Mouse (Mus musculus): ENCODE measurements at regions not wholly inside any gene's neighbourhood (a gene's known extent, or its start where the extent isn't known, plus 50 kb on each side); places are given as distances from the start of the nearest gene placed in this dataset.

DNA sequence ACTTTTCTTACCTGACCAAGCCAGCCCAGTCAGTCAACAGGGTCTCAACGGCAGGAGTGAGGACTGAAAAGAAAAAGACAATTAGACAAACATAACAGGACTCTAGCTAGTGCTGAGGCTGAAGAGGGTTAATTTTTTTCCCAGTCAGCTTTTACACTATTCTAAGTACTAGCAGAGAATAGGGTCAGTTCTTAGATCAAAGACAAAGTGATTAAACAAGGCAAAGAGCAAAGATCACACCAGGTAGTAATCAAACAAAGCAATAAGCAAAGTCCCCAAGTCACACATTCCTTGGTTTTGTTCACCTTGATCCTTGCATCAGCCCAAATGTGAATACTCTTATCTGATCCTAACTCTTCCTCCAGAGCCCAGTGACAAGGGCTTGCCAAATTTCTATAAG, 267.8 kb upstream of the Tsc22d2 start:
- no peak for DNase-seq

DNA sequence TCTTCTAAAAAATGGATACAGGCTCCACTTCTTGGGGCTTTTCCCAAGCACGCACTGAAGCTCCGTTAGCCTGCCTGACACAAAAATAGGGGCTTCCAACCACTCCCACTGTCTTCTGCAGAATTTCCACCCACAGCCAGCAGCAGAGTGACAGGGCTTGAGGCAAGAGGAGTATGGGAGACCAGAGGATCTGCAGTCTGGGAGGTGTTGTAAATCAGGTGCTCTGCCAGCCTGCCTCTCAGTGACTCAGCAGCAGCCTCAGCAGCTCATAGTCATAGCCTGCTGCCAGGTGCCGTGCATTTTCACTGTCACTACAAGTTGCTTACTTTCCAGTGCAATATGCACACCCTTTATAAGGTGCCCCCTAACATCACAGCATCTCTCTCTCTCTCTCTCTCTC, 261.4 kb upstream of the Tsc22d2 start:
- no peak for DNase-seq

DNA sequence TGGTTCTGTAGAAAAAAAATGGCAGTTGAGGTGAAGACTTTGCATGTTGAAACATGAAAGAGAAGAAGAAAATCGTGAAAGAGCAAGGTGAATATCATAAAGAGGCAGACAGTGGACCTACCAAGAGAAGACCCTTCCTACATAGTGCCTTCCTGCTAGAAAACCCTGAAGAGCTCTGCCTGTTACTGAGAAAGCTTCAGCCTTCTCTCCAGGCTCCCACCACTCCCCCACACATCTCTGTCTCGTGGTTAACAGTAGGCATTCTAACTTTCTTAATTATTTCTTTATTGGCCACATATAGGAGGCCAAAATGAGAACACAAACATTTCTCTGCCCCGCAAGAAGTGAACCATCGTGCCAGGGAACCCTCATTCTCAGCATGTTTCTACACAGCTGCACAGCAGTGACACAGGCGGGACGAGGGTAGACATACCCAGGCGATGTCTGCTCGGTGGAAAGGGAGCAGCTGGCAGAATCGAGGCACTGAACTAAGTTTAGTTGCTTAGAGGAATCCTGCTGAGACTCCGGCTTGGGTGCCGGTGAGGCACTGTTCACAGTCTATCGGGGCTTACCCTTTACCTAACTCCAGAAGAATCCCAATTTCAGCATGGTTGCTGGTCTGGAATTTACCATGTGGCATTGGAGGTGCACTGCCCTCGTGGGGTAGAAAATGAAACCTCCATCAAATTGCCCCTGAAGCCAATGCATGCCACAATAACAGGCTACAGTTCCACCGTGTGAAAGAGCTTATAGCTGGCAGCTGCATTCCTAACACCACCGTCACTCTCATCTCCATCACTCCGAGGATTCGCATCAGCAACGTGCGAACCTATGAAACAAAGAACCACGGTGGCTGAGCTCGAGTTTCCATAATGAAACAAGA, 260.4 kb upstream of the Tsc22d2 start:
- no peak for DNase-seq

DNA sequence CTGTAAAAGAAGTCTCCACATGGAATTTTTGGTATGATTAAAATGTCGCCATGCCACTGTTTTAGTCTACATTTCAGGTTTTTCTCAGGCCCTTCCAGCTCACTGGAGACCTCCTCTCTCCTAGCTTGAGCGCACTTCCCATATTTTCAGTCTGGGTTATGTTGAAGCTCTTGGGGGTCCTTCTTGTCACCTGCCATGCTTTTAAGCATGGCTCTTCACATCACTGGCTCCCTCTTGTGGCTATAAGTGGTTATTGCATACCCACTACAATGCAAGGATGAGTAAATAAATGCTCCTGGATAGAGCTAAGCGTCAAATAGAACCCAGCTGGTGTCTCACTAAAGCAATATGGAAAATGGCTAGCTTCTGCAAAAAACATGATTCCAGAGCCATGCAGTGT, 255.1 kb upstream of the Tsc22d2 start:
- DNase-seq, result peak; percentile 42

DNA sequence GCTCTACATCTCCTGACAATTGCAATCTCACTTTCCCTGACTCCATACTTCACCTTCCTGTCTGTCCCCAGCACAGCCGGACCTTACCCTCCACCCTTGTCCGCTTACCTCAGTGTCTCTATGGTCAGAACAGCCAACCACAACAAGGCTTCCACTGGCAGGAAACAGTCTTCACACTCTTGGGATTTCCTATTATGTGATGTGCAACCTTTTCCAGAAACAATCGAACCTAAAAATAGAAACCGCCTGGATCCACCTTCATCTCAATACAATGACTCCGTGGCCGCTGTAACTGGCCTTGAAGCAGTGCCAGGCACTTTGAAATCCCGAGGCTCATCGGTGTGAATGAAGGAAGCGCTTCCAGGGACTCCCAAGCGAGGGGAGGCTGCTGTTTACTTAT, 252.3 kb upstream of the Tsc22d2 start:
- DNase-seq, result peak; percentile 75

DNA sequence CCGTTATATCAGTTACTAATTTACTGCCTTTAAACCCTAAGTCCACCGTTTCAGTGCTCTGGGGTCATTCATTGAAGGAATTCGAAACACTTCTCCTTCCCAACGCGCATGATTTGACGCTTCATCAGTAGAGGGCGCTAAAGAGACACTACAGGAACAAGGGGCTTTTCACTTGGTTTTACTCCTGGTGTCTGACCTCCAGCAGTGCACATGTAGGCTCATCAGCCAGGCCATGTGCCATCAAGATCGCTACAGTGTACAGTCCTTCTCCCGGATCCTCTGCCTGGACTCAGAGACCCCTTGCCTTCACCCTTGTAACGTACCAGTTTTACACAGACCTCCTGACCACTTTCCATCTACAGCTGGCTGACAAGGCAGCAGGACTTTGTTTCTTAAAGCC, 250.7 kb upstream of the Tsc22d2 start:
- DNase-seq, result peak; percentile 88

DNA sequence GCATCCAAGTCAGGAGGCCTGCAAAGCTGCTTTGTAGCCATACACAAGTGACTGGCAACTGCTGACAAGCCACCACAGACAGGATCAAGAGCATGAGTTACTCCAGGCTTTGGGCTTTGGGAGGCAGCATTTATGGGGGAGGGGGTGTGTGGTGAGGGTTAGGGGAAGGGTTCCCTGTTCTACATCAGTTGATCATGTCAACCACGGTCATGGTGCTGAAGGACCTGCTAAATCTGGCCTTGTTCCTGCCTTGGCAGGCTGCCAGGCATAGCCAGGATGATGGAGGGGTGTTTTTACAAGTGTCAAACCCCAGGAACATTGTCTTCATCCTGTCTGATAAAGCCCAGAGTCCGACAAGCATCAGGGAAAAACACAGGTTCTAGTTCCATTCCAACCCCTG, 247.9 kb upstream of the Tsc22d2 start:
- peak; percentile 72 for DNase-seq

DNA sequence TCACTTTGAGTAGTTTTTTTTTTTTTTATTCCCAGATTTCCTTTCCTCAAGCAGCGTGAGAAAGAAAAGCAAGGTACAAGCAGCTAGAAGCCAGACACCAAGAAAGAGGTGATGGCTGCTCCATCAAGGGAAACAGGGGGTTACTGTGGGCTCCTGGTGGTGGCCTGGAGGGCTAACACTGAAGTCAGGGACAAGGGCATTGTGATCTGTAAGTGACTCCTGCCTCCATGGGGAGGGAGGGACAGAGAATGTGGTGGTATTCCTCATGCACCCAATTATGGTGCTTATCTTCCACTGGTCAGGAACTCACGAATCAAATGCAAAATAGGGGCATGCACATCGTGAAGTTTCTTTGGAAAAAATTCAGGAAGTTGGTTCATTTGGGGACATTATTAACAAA, 247.4 kb upstream of the Tsc22d2 start:
- no peak for DNase-seq

DNA sequence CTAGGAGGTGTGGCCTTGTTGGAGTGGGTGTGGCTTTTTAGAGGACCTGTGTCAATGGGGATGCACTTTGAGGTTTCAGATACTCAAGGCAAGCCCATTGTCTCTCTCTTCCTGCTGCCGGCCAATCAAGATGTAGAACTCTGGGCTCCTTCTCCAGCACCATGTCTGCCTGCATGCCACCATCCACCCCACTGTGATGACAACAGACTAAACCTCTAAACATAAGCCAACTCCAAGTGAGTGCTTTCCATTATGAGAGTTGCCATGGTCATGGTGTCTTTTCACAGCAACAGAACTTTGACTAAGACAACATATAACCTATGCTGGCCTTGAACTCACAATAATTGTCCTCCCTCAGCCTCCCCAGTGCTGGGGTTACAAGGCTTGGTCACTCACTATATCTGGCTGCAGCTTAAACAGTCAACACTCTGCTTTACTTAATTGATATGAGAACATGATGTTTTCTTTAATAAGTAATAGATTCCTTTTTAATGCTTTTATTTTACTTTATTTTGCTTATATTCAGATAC, 246.7 kb upstream of the Tsc22d2 start:
- no peak for DNase-seq

DNA sequence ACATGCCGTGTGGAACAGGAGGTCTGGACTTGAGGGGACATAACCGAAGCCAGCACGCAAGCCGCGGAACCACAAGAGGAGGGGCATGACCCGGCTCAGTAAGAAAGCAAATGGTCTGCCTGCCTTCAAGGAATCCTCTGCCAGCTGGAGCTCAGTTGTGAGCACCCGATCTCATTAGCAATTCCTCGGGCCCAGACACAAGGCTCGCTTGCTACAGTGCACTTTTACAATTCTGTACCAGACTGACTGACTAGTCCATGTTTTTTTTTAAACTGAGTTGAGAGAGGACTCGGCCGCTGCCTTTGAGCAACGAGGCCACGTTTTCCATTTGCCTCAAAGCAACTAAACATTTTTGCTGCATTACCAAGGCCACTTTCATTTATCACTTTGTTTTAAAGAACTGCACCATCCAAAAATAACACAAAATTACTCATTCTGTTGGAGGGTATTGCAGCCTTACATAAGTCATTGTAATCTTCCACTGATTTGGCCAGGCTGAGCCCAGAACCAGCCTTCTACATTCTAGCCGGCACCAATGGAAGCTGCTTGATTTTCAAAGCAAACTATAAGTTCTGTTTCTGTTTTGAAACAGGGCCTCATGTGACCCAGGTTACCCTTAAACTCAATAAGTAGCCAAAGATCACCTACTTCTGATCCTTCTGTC, 245.9 kb upstream of the Tsc22d2 start:
- DNase-seq, result peak; percentile 53

DNA sequence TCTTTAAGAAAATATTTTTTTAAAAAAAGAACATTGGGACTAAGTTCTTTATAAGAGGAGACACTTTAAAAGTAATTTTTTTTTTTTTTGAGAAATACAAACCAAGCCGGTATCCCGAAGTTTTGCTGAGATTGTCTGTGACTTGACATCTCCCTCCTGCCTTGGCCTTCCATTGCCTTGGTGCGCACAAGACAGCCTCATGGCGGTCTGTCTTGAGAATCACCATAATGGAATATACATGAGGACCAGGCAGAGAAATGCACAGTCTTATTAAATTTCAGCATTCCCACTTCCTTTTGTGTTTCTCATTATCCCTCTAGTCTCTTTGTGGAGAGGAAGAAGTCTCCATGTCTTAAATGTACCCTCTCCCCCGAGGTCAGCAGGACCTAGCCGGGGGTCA, 244.7 kb upstream of the Tsc22d2 start:
- DNase-seq, result no peak

DNA sequence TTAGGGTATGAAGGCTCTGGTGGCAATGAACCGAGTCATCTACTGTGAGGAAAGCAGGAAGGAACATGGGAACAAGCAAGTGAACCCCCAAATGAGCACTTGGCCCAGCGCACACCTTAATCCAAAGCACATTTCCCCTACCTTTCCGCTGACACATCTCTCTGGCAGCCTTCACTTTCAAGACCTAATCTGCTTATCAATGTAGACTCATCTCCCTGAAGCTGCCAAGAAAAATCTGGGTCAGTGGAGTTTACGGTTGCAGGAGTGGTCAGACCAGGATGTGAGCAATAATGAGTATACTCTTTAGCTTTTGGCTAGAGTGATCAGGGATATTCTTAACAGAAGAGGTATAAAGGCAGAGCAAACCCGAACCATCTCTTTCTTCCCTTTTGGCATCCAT, 242.4 kb upstream of the Tsc22d2 start:
- peak; percentile 41 for DNase-seq

DNA sequence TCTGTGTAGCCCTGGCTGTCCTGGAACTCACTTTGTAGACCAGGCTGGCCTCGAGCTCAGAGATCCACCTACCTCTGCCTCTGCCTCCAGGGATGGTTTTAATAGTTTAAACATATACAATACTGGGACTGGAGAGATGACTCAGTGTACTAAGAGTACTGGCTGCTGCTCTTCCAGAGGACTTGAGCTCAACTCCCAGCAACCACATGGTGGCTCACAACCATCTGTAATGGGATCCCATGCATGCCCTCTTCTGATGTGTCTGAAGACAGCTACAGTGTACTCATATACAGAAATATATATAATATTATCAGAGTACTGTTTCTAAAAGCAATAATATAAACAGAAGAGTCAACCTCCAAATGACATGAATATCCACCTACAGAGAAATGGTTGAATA, 240.7 kb upstream of the Tsc22d2 start:
- DNase-seq, result no peak

DNA sequence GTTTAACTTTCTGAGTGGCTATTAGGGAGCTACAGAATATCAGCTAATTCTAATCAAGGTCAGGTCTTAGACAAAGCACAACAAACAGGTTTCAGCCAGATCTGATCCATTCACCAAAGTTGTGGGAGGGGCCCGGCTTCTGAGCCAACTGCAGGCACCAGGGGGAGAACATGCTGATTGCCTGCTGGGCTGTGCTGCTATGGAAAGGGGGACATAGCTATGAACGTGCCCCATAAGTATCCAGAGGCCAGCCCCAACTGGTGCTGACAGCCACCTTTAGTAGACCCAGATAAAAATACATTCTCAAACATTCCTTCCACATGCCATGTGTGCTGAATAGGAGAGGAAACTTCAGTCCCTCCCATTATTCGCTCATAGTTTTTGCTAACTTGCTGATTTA, 232.8 kb upstream of the Tsc22d2 start:
- DNase-seq, result no peak

DNA sequence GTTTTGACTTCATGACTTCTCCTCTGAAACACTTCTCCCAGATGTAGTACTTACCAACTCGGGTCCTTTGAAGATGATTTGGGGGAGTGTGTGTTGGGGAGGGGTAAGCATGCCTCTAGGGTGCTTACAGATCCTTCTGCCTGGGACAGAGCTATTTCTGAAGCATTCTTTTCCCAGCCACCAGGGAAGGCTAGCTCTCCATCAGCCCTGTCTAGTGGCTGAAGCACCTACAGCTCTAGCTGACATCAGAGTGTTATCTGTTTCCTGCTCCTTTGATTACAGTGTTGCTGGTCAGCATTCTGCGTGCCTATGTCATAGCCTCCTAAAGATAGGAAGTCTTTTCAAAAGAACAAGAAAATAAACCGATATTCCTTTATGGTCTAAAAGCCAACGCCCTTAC, 232.2 kb upstream of the Tsc22d2 start:
- DNase-seq, result no peak

DNA sequence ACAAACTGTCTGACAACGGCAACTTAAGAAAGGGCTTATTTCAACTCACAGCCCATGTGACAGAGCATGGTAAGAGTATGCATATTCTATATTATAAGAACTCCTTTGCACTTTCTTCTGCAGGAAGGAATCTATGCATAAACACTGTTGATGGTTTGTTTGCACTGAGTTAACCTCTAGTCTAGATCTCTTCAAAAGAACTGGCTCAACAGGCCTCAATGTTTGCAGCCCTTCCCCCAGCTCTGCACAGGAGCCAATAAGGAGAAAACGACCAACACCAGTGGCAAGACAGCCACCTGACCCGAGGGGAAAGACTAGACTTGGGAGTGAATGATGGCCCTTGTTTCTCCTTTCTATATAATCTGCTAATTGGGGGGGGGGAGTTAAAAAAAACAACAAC, 231.2 kb upstream of the Tsc22d2 start:
- no peak for DNase-seq

DNA sequence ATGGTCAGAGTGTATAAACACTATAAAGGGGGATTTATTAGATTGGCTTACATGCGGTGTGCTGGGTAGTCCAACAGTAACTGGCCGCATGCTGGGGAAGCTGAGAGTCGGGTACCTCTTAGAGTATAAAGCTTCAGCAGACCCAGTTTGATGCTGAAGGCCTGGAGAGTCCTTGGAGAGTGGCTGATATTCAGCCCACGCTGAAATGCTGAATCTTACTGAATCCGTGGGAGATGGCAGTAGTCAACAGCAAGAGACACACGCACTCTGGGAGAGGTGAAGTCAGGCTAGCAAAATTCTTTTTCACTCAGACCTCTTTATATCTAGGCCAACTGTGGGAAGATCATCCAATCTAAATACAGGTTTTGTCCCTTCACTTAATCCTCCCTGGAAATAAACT, 214.1 kb upstream of the Tsc22d2 start:
- DNase-seq, result no peak

DNA sequence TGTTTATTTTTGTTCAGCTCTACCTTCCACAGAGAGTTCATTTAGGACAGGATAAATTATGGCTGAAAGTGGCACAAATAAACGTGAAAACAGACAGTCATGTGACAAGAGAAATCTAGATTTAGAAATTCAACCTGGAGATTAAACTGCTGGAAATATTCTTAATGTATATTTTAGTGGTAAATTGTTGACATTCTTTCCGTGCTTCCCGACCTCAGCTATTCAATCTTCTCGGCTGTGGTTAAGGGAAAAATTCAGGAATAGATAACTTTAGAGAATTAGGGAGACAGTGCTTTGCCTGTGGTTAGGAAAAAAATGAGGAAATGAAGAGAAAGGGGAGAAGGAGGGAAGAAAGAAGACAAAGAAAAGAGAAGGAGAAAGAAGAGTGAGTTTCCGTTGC, 211.7 kb upstream of the Tsc22d2 start:
- DNase-seq, result no peak

DNA sequence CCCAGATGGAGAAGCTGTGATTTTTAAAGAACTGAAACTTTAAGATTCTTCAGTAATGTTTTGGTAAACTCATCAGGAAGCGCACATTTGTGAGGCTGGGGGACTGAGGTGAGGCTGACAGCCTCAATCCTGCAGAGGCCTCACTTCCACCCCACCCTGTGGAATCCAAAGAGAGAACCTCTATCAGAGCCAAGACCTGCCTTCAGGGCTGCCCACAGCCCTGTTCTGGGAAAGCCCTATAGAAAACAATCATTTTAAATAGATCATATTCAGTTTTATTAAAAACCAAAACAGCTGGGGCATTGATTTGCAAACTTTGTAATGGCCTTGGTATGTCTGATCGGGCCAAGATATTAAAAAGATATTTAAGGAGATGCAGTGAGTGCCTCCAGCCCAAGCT, 210.7 kb upstream of the Tsc22d2 start:
- DNase-seq, result no peak

DNA sequence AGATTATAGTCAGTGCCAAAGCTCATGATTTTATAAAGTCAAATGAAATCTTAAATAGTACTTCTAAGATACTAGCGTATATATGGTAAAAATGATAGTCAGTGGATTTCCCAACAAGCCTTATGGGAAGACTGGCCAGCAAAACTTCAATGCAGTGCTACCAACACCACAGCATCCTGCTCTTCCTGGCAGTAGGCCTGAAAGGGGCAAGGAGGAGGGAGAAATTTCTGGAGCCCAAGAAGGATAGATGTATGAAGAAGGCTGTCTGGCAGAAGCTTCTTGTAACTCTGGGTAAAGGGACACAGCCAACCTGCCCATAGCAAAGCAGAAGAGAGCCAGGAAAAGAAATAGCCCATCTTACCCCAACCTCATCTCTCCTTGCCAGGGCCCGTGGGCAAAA, 209.0 kb upstream of the Tsc22d2 start:
- DNase-seq, result no peak

DNA sequence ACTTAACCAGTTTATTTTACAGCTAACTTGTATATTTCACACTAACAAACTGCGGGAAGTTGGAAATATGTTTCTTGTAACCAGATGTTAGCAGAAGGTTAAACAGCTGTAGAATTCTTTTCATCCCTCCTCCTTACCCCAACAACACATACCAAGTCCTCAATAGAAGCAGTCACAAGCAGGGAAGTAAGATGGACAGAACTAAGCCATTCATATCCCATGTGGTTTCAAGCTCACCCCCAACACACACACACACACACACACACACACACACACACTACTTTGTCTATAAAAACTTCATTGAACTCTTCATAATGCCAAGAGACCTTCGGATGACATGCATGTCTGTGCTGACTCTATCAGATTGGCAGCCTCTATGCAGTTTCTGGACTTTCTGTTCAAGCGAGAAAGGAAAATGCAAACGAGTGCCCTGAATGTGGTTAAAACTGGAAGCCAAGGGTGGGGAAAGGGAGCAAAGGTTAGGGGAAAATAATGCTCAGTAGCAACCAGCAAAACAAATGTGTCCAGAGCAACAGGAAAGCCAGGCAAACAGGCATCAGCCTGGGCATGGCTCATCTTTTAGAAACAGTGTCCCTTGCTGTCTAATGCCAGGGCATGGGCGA, 207.6 kb upstream of the Tsc22d2 start:
- DNase-seq, result peak; percentile 11

DNA sequence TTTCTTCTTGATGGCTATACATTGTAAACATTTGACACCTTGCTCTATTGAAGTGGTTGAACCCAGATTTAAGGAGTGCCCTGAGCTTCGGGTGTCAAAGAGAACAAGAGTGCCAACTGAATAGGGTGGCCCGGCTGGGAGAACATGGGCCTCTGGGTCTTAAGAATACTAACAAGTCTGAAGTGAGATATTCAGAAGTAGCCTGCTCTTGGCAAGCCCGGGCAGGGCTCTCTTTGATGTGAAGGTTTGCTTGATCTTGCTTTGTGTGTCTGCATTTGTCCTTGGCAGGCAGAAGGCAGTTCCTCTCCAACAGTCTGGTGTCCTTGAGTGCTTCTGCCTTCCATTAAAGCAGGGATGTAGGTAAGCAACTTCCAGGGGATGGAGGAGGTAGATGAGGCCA, 203.5 kb upstream of the Tsc22d2 start:
- DNase-seq, result peak; percentile 47

DNA sequence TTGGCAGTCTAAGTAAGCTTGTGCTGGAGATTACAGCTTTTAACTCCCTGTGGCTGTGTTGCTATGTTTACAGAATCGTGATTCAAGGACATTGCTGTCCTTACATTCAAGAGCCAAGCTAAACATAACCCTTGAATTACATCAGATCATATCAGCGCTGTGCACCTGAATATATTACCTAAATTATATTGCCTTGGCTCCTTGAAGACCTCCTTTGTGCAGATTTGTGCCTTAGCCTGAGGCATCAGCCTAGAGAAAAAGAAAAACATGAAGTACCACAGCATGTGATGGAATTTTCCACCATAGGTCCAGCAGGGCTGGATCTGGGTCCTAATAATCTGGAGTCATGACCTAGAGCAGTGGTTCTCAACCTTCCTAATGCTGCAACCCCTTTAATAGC, 189.8 kb upstream of the Tsc22d2 start:
- DNase-seq, result no peak
